Mouse (Mus musculus): Measurements from ENCODE around the gene Cmpk1. TPM values are rescaled to one million over a fixed set of nuclear protein-coding genes. Genes with fewer than 3 reads are reported as not detected.

Cmpk1 gene
- 68.0 and 70.3 TPM in 2 replicates for total RNA-seq (2014; rRNA removed)
- polyA plus RNA-seq (2015; fragmentation: Nextera tagmentation; extraction: Ambion mirVana), result 199 and 204 TPM in 2 replicates

DNA sequence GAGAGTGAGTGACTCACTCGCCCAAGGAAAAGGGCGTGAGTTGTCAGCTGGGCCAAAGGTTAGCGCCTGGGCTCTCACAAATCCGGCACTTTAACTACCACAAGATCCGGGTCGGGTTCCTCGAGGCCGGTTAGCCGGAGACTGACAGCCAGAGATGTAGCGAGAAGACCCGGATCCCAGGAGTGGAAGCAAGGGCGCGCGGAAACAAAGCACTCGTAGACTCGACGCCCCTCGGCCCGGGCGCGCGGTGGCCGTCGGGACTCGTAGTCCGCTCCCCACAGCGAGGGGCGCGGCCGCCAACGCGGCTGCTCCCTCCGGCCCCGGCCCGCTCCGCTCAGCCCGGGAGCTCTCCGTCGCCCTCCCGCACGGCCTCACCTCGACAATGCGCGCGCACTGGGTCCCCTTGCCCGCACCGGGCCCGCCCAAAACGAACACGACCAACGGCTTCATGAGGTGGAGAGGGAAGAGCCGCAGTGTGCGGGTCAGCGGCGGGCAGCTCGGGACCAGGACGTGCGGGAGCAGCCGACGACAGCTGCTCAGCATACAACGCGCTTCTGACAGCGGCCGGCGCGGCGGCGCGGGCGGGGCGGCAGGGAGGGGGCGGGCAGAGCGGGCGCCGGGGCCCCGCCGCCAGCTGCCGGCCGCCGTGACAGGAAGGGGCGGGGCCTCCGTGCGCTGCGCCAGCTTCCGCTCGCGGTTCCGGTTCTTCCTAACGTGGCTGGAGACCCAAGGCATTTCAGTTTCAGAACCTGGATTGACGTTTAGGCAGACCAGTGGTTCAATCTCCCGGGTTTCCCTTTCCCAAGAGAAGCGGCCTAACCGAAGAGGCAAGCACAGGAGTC is at the start of gene Cmpk1:
TSS of gene Cmpk1 (minus strand) at position 651 of the 842 bp plus-strand sequence.
- WGBS, result 1% methylated on average over 92 of the region's 93 CpGs
- ATAC-seq (peak; percentile 98), DNase-seq (ENCODE audit: low spot score) (peak; percentile 93)
- Histone ChIP-seq H3K4me1 (ENCODE audit: insufficient read depth, low read length) (no peaks in the 10 kb centered on the region), H3K36me3 (ENCODE audit: insufficient read depth, low read length) (no peaks in the 10 kb centered on the region), H3K4me3 (ENCODE audit: low read length) (peak within 1 kb of the TSS; percentile 87), H3K4me2 (ENCODE audit: low read depth, low read length) (peak within 1 kb of the TSS; percentile 85), H3K9ac (replicated peaks; ENCODE audit: low read length) (peak within 1 kb of the TSS; percentile 93), H3K9me3 (ENCODE audit: low read length) (no peaks in the 10 kb centered on the region), H3K27ac (peak within 1 kb of the TSS; percentile 100), H3K27me3 (ENCODE audit: insufficient read depth, low read length) (no peaks in the 10 kb centered on the region; the same call in 1 of the 2 replicates)
- TF ChIP-seq CTCF (IDR thresholded peaks at IDR 0.05; ENCODE audit: low read depth), result no peak

DNA sequence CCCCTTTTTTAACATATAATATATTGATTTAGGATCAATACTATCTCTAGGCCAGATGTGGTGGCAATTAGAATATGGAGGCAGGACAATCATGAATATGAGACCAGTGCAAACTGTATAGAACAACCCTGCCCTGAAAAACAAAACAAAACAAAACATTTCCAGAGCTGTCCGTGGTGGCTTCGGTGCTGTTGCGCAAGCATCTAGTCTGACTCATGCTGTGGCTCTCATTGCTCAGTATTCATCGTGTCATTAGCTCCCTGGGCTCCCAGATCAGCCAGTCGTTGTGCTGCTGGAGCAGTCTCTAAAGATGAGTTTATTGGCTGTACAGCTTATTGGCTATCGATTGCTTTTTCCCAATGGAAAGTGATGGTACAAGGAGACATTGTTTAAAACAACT is 48.0 kb upstream of the Cmpk1 start:
- ATAC-seq, result no peak
- no peak overlapping the region for H3K4me2 ChIP-seq (ENCODE audit: low read depth, low read length)

DNA sequence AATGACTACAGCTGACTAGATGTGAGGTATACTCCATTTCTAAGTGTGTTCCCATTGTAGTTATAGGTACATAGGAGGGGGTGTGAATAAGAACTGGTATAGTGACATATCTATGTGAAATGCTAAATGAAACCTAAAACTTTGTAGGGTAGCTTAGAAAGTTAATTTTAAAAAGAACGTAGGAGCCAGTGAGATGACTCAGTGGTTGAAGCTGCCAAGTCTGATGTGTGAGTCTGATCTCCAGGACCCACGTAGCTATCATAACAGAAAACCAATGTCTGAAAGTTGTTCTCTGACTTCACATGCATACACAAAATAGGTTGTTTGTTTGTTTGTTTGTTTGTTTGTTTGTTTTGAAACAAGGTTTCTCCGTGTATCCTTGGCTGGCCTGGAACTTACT is 33.0 kb upstream of the Cmpk1 start:
- WGBS, result 95% methylated on average over 3 of the region's 3 CpGs
- no peak for ATAC-seq
- Histone ChIP-seq H3K4me3 (ENCODE audit: low read length) (no peak overlapping the region), H3K4me2 (ENCODE audit: low read depth, low read length) (no peak overlapping the region), H3K9me3 (ENCODE audit: low read length) (no peaks in the 10 kb centered on the region), H3K27ac (no peak overlapping the region), H3K9ac (replicated peaks; ENCODE audit: low read length) (no peak overlapping the region), H3K36me3 (ENCODE audit: insufficient read depth, low read length) (peaks cover 4% of the 10 kb centered on the region; the same call in 1 of the 2 replicates), H3K27me3 (ENCODE audit: insufficient read depth, low read length) (no peaks in the 10 kb centered on the region), H3K4me1 (ENCODE audit: insufficient read depth, low read length) (no peaks in the 10 kb centered on the region)
- DNase-seq (ENCODE audit: low spot score), result no peak
- TF ChIP-seq CTCF (IDR thresholded peaks at IDR 0.05; ENCODE audit: low read depth), result no peak

More for the DNA sequence above, 48.0 kb upstream of the Cmpk1 start:
- no peak for TF ChIP-seq CTCF (IDR thresholded peaks at IDR 0.05; ENCODE audit: low read depth)
- no peak for DNase-seq (ENCODE audit: low spot score)
- Histone ChIP-seq H3K27me3 (ENCODE audit: insufficient read depth, low read length) (no peaks in the 10 kb centered on the region), H3K9me3 (ENCODE audit: low read length) (no peaks in the 10 kb centered on the region), H3K9ac (replicated peaks; ENCODE audit: low read length) (no peak overlapping the region), H3K4me1 (ENCODE audit: insufficient read depth, low read length) (no peaks in the 10 kb centered on the region), H3K4me3 (ENCODE audit: low read length) (no peak overlapping the region), H3K36me3 (ENCODE audit: insufficient read depth, low read length) (no peaks in the 10 kb centered on the region), H3K27ac (no peak overlapping the region)
- WGBS, result 83% methylated on average over 6 of the region's 6 CpGs

DNA sequence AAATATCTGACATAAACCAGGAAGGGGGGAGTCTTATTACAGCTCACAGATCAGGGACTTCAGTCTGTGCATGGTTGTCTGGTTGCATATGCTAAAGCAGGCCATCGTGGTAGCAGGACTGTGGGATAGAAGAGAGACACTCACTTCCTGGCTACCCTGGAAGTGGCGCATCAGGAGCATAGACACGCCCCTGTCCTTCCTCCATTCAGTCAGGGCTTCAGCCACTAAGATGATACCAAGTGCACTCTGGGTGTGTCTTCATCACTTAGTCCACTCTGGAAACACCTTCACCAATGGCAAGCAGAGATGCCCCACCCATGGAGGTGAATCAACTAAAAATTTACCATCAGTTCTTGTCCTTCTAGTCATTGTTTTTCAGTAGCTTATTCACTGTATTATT is 27.2 kb upstream of the Cmpk1 start:
- H3K27me3 ChIP-seq (ENCODE audit: insufficient read depth, low read length), result no peaks in the 10 kb centered on the region
- 91% methylated on average over 3 of the region's 3 CpGs for WGBS
- no peaks in the 10 kb centered on the region for H3K36me3 ChIP-seq (ENCODE audit: insufficient read depth, low read length)
- no peak overlapping the region for H3K4me2 ChIP-seq (ENCODE audit: low read depth, low read length)
- H3K9ac ChIP-seq (replicated peaks; ENCODE audit: low read length), result no peak overlapping the region
- no peak overlapping the region for H3K27ac ChIP-seq
- DNase-seq (ENCODE audit: low spot score) (no peak), ATAC-seq (no peak)
- H3K4me3 ChIP-seq (ENCODE audit: low read length), result no peak overlapping the region
- H3K4me1 ChIP-seq (ENCODE audit: insufficient read depth, low read length), result no peaks in the 10 kb centered on the region
- H3K9me3 ChIP-seq (ENCODE audit: low read length), result no peaks in the 10 kb centered on the region
- no peak for TF ChIP-seq CTCF (IDR thresholded peaks at IDR 0.05; ENCODE audit: low read depth)

DNA sequence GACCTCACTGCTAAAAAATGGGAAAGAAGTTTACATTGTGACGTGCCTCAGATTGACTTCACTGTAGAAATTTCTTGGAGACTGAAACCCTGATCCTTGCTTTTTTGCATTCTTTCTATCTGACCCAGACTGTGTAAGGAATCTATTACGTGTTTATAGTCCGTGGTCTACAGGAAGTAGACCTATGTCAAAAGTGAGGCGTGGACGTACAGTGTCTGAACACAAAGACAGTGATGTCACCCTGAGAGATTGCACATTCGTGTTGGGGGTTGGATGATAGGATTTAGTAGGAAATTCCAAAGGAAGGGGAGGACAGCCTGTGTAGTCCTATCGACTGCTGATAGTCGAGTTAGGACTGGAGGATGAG is 13.4 kb upstream of the Cmpk1 start:
- no peak for ATAC-seq
- peak; percentile 8 for DNase-seq (ENCODE audit: low spot score)
- no peak for TF ChIP-seq CTCF (IDR thresholded peaks at IDR 0.05; ENCODE audit: low read depth)
- Histone ChIP-seq H3K9me3 (ENCODE audit: low read length) (no peaks in the 10 kb centered on the region), H3K9ac (replicated peaks; ENCODE audit: low read length) (peak overlapping the region; percentile 22), H3K27me3 (ENCODE audit: insufficient read depth, low read length) (no peaks in the 10 kb centered on the region), H3K4me1 (ENCODE audit: insufficient read depth, low read length) (no peaks in the 10 kb centered on the region), H3K27ac (no peak overlapping the region), H3K36me3 (ENCODE audit: insufficient read depth, low read length) (no peaks in the 10 kb centered on the region), H3K4me2 (ENCODE audit: low read depth, low read length) (peak overlapping the region; percentile 62), H3K4me3 (ENCODE audit: low read length) (peak overlapping the region; percentile 44)
- under 1% methylated on average over 8 of the region's 8 CpGs for WGBS

DNA sequence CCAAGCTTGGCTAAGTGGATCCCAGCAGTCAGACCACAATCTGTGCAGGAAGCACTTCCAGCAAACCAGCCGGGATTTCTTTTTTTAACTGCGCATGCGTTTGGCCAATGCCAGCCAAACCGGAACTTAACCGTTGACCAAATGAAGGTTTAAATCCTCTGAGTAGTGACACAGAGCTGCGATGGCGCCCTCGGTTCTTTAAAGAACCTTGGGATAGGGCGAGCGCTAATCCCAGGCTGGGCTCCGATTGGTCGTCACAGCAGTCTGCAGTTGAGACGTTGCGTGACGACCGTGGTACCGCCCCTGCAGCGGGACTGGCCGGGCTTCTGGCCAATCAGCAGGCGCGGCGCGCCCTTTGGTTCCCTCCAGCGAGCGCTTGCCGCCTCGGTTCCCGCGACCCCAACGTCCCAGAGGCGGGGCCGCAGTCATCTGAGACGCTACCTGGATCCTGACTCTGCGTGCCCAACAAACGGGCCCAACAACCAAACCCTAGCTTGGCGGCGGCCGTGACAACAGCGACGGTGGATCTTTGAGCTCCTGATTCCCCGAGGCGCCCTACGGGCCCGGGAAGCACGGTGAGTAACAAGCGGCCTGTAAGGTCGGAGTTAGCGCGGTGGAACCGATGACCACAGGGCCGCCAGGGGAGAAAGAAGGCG is 12.9 kb upstream of the Cmpk1 start, which contains the start of gene Stil:
TSS of gene Stil (plus strand) at position 387 of the 656 bp plus-strand sequence.
- Histone ChIP-seq H3K4me1 (ENCODE audit: insufficient read depth, low read length) (no peaks in the 10 kb centered on the region), H3K9ac (replicated peaks; ENCODE audit: low read length) (peak within 1 kb of the TSS; percentile 55), H3K4me2 (ENCODE audit: low read depth, low read length) (peak within 1 kb of the TSS; percentile 62), H3K4me3 (ENCODE audit: low read length) (peak within 1 kb of the TSS; percentile 44), H3K27ac (peak within 1 kb of the TSS; percentile 91), H3K36me3 (ENCODE audit: insufficient read depth, low read length) (no peaks in the 10 kb centered on the region), H3K27me3 (ENCODE audit: insufficient read depth, low read length) (no peaks in the 10 kb centered on the region), H3K9me3 (ENCODE audit: low read length) (no peaks in the 10 kb centered on the region)
- peak; percentile 38; the same call in 1 of the 2 replicates for TF ChIP-seq CTCF (IDR thresholded peaks at IDR 0.05; ENCODE audit: low read depth)
- WGBS, result under 1% methylated on average over 52 of the region's 52 CpGs
- peak; percentile 98 for DNase-seq (ENCODE audit: low spot score)
- ATAC-seq, result peak; percentile 100
